Mouse (Mus musculus) stomach, embryonic 16.5 days (tissue): ENCODE results near the gene Gm36210. TPM values are rescaled to one million over a fixed set of nuclear protein-coding genes. Genes with fewer than 3 reads are reported as not detected.

ENCODE experiments used
- ATAC-seq: fragments of 200-750 bp; cut with Nextera tagmentation; 2 replicates; pipeline ENCODE4 v1.8.0; 2017; ENCODE audit warnings: moderate number of reproducible peaks, moderate TSS enrichment; ENCODE audit not compliant: insufficient read depth, low FRiP score
- H3K27ac ChIP-seq: fragments of 300-500 bp; sonication (generic); 2 replicates; pipeline ENCODE4 v1.5.1; 2014; ENCODE audit warnings: low read length
- H3K27me3 ChIP-seq: fragments of 300-500 bp; sonication (generic); 2 replicates; pipeline ENCODE4 v1.6.1; 2014; ENCODE audit warnings: low read length, control low read depth, mixed read lengths; ENCODE audit not compliant: control insufficient read depth, insufficient read depth
- H3K36me3 ChIP-seq: fragments of 300-500 bp; sonication (generic); 2 replicates; pipeline ENCODE4 v1.6.1; 2014; ENCODE audit warnings: low read length; ENCODE audit not compliant: control insufficient read depth, insufficient read depth
- H3K4me1 ChIP-seq: fragments of 300-500 bp; sonication (generic); 2 replicates; pipeline ENCODE4 v1.6.1; 2014; ENCODE audit warnings: low read length, control low read depth, mixed read lengths; ENCODE audit not compliant: control insufficient read depth, insufficient read depth
- H3K4me2 ChIP-seq: fragments of 300-500 bp; sonication (generic); 2 replicates; pipeline ENCODE4 v1.6.1; 2014; ENCODE audit warnings: low read depth, low read length, mixed read lengths
- H3K4me3 ChIP-seq: fragments of 300-500 bp; sonication (generic); replicated peaks from 2 replicates; pipeline ENCODE4 v1.5.1; 2014; ENCODE audit warnings: mild to moderate bottlenecking, low read length
- H3K9ac ChIP-seq: fragments of 300-500 bp; sonication (generic); 2 replicates; pipeline ENCODE4 v1.6.1; 2014; ENCODE audit warnings: low read length
- H3K9me3 ChIP-seq: fragments of 300-500 bp; sonication (generic); replicated peaks from 2 replicates; pipeline ENCODE4 v1.6.1; 2016; ENCODE audit warnings: low read length, control low read depth; ENCODE audit not compliant: control insufficient read depth
- WGBS: fragments of 180-500 bp; shearing (Covaris S2); extraction: QIAGEN DNeasy Blood & Tissue Kit; methylation state at CpG from one replicate; pipeline ENCODE4 v1.1.7; 2014; 5-methylcytosine and 5-hydroxymethylcytosine counted together
- polyA plus RNA-seq: library from polyadenylated mRNA; unstranded; fragments of >200 nt; fragmentation: Nextera tagmentation; extraction: Ambion mirVana; gene quantifications from 2 replicates; pipeline ENCODE4 v1.2.1, GENCODE M21; 2015

Gene Gm36210
- polyA plus RNA-seq, 1 experiment from 2014 or later = 0.10 TPM

GRCm38 (mm10) chr7:4876753-4877221 is 29.5 kb downstream of the Gm36210 start, which contains the start of gene Isoc2a:
TSS of gene Isoc2a (plus strand) at chr7:4877153.
- under 1% methylated on average over 22 of the region's 22 CpGs for WGBS
- Histone ChIP-seq H3K9me3 (no peaks in the 10 kb centered on the region), H3K36me3 (no peaks in the 10 kb centered on the region), H3K4me2 (peak within 1 kb of the TSS; percentile 92), H3K4me1 (peaks cover 14% of the 10 kb centered on the region), H3K27me3 (no peaks in the 10 kb centered on the region), H3K4me3 (peak within 1 kb of the TSS; percentile 76), H3K9ac (peak within 1 kb of the TSS; percentile 80), H3K27ac (peak within 1 kb of the TSS; percentile 73)
- peak; percentile 100 for ATAC-seq

- H3K4me2 ChIP-seq = no peak within 1 kb of the TSS
- no peaks in the 10 kb centered on the region for H3K27me3 ChIP-seq
- 46% methylated on average over 6 of the region's 6 CpGs for WGBS
- H3K9ac ChIP-seq = no peak within 1 kb of the TSS
- peaks cover 8% of the 10 kb centered on the region; the same call in 1 of the 2 replicates for H3K4me1 ChIP-seq
- H3K9me3 ChIP-seq = no peaks in the 10 kb centered on the region
- no peaks in the 10 kb centered on the region for H3K36me3 ChIP-seq
- H3K27ac ChIP-seq = no peak within 1 kb of the TSS
- no peak within 1 kb of the TSS for H3K4me3 ChIP-seq
- no peak for ATAC-seq
These were observed 36.2 kb downstream of the Gm36210 start, which contains the start of gene Isoc2b for GRCm38 (mm10) chr7:4870133-4870532. TSS of gene Isoc2b (minus strand) at chr7:4870258.

GRCm38 (mm10) chr7:4866631-4867180 is 39.6 kb downstream of the Gm36210 start:
- Histone ChIP-seq H3K4me1 (peaks cover 8% of the 10 kb centered on the region; the same call in 1 of the 2 replicates), H3K27me3 (no peaks in the 10 kb centered on the region), H3K9ac (peak overlapping the region; percentile 82), H3K4me3 (peak overlapping the region; percentile 69), H3K27ac (peak overlapping the region; percentile 92), H3K4me2 (peak overlapping the region; percentile 45), H3K36me3 (no peaks in the 10 kb centered on the region), H3K9me3 (no peaks in the 10 kb centered on the region)
- 29% methylated on average over 10 of the region's 10 CpGs for WGBS
- no peak for ATAC-seq

GRCm38 (mm10) chr7:4865579-4866493 is 40.5 kb downstream of the Gm36210 start:
- Histone ChIP-seq H3K9ac (peak overlapping the region; percentile 82), H3K27ac (peak overlapping the region; percentile 92), H3K27me3 (no peaks in the 10 kb centered on the region), H3K36me3 (no peaks in the 10 kb centered on the region), H3K9me3 (no peaks in the 10 kb centered on the region), H3K4me3 (peak overlapping the region; percentile 69), H3K4me1 (peaks cover 8% of the 10 kb centered on the region; the same call in 1 of the 2 replicates), H3K4me2 (peak overlapping the region; percentile 56)
- WGBS = 4% methylated on average over 40 of the region's 40 CpGs
- ATAC-seq = peak; percentile 99

GRCm38 (mm10) chr7:4865090-4865489 is 41.2 kb downstream of the Gm36210 start:
- peak overlapping the region; percentile 69; the same call in 1 of the 2 replicates for H3K4me3 ChIP-seq
- no peaks in the 10 kb centered on the region for H3K27me3 ChIP-seq
- H3K4me1 ChIP-seq = peaks cover 8% of the 10 kb centered on the region; the same call in 1 of the 2 replicates
- H3K36me3 ChIP-seq = no peaks in the 10 kb centered on the region
- peak overlapping the region; percentile 56 for H3K4me2 ChIP-seq
- 64% methylated on average over 5 of the region's 5 CpGs for WGBS
- H3K27ac ChIP-seq = 0 out of 2 replicates have a peak overlapping the region, but pooled peaks have one; percentile 21
- ATAC-seq = no peak
- no peaks in the 10 kb centered on the region for H3K9me3 ChIP-seq
- no peak overlapping the region for H3K9ac ChIP-seq

GRCm38 (mm10) chr7:4864130-4864845 is 42.0 kb downstream of the Gm36210 start:
- Histone ChIP-seq H3K9me3 (no peaks in the 10 kb centered on the region), H3K27me3 (no peaks in the 10 kb centered on the region), H3K27ac (no peak overlapping the region), H3K4me2 (no peak overlapping the region), H3K4me1 (peaks cover 8% of the 10 kb centered on the region; the same call in 1 of the 2 replicates), H3K4me3 (no peak overlapping the region), H3K36me3 (no peaks in the 10 kb centered on the region), H3K9ac (no peak overlapping the region)
- no peak for ATAC-seq
- WGBS = 79% methylated on average over 5 of the region's 5 CpGs

- peaks cover 8% of the 10 kb centered on the region; the same call in 1 of the 2 replicates for H3K4me1 ChIP-seq
- no peak overlapping the region for H3K9ac ChIP-seq
- H3K4me3 ChIP-seq = no peak overlapping the region
- no peaks in the 10 kb centered on the region for H3K36me3 ChIP-seq
- H3K4me2 ChIP-seq = no peak overlapping the region
- H3K27ac ChIP-seq = no peak overlapping the region
- ATAC-seq = no peak
- H3K27me3 ChIP-seq = no peaks in the 10 kb centered on the region
- 75% methylated on average over 7 of the region's 7 CpGs for WGBS
- no peaks in the 10 kb centered on the region for H3K9me3 ChIP-seq
These were observed 42.7 kb downstream of the Gm36210 start for GRCm38 (mm10) chr7:4863541-4864080.

GRCm38 (mm10) chr7:4863041-4863440 is 43.3 kb downstream of the Gm36210 start:
- Histone ChIP-seq H3K4me3 (no peak overlapping the region), H3K27me3 (no peaks in the 10 kb centered on the region), H3K9me3 (no peaks in the 10 kb centered on the region), H3K4me1 (peaks cover 8% of the 10 kb centered on the region; the same call in 1 of the 2 replicates), H3K9ac (no peak overlapping the region), H3K36me3 (no peaks in the 10 kb centered on the region), H3K27ac (no peak overlapping the region), H3K4me2 (no peak overlapping the region)
- WGBS = 12% methylated on average over 1 of the region's 1 CpGs
- ATAC-seq = no peak
